Mouse (Mus musculus): ENCODE data around the gene Slc39a7. TPM values are rescaled to one million over a fixed set of nuclear protein-coding genes. Genes with fewer than 3 reads are reported as not detected.

The Slc39a7 gene
- polyA plus RNA-seq, 1 experiment from 2014 or later = 97.8 TPM

DNA sequence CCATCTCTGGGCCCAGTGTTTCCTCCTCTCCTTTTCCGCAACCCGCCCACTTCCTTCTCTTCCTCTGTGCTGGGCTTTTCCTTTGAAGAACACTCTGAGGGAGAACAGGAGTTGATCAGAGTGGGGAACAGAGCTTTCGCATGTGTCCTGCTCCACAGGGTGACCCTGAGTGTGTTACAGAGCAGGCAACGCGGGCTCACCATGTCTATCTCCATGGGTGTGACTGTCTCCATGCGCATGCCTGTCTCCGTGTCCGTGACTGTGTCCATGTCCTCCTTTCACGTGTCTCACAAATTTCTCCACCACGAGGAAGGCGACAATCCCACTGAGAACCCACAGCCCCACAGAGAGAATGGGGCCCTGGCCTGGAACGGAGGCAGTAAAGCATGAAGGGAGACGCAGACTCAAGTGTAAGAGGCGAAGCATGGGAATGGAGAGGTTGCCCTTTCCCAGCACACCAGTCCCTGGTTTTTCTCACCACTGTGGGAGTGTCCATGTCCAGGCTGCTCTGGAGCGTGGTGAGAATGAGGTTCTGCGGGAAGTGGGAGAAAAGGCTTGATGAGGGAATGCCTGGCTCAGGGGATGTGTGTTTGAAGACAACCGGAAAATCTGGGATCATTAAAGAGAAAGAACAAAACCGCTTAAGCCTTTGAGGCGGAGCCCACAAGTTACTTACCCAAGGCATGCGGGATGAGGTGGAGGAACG lies 1.4 kb downstream of the Slc39a7 start:
- H3K9me3 ChIP-seq (replicated peaks) = no peaks in the 10 kb centered on the region
- H3K4me2 ChIP-seq = peak overlapping the region; percentile 89
- H3K36me3 ChIP-seq = peaks cover 34% of the 10 kb centered on the region
- peak overlapping the region; percentile 96 for H3K9ac ChIP-seq
- 69% methylated on average over 21 of the region's 21 CpGs for WGBS
- peak overlapping the region; percentile 91 for H3K4me3 ChIP-seq
- H3K27ac ChIP-seq = peak overlapping the region; percentile 99; the same call in 1 of the 2 replicates
- H3K27me3 ChIP-seq = no peaks in the 10 kb centered on the region
- peaks cover 75% of the 10 kb centered on the region for H3K4me1 ChIP-seq (replicated peaks)
- ATAC-seq (replicated peaks; ENCODE audit: insufficient number of reproducible peaks, insufficient read depth, low FRiP score, low read depth) = no peak

DNA sequence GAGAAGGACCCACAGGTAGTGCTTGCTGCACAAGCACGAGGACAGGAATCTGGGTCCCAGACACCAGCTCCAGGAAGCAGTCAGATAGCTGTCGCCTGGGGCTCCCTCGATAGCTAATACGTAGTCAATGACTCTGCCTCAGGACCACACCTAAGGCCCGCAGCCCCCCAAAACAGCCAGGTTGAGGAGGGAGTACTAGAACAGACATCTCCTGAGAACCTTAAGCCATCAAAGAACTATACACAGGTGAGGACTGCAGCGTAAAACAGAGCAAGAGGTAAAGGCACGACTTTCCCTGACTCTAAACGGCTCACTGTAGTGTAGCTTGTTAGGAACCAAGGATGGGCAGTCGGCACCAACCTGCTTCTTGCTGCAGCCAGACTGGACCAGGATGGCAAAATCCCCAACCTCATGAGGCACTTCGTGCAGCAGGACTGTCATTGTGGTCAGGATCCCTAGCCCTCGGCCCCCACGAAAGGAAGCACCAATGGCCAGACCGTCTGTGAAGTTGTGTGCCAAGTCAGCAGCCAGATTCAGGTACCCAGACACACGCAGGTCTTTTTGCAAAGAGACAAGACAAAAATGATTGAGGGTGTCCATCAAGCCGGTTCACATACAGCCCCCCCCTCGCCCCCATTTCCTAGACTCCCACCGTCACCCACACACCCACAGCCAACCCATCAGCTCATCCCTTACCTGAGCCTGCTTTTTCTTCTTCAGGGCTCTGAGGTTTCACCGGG lies 2.2 kb downstream of the Slc39a7 start:
- Histone ChIP-seq H3K4me2 (peak overlapping the region; percentile 89), H3K27me3 (no peaks in the 10 kb centered on the region), H3K4me1 (replicated peaks) (peaks cover 75% of the 10 kb centered on the region), H3K9me3 (replicated peaks) (no peaks in the 10 kb centered on the region), H3K36me3 (peaks cover 29% of the 10 kb centered on the region), H3K9ac (peak overlapping the region; percentile 96; the same call in 1 of the 2 replicates), H3K27ac (no peak overlapping the region), H3K4me3 (peak overlapping the region; percentile 91)
- no peak for ATAC-seq (replicated peaks; ENCODE audit: insufficient number of reproducible peaks, insufficient read depth, low FRiP score, low read depth)
- 84% methylated on average over 18 of the region's 18 CpGs for WGBS

DNA sequence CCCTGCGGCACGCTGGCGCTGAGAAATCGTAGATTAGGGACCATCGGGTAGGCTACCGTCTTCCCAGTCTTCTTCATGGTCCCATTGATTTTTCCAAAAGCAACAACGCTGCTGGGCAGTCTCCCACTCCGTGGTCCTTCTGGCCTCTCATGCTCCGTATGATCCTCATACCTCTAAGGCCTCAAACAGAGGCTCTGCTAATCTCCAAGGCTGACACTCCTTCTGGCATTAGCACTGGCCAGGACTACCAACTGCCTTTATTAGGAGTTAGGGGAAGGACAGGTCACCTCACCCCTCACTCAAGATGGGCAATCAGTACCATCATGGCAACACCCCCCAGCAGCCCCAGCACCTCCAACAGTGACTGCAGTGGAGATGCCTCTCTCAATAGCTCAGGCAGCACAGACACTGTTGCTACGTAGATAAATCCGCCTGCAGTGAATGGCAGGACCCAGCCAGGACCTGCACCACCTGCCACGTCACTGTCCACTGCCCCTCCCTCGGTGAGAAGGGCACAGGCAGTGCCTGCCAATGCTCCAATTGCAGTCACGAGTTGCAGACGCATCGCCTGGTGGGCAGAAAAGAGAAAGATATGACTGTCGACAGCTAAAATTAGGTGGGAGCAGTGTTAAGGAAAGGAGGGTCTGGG lies 2.9 kb downstream of the Slc39a7 start:
- H3K9me3 ChIP-seq (replicated peaks) = no peaks in the 10 kb centered on the region
- peak overlapping the region; percentile 94; the same call in 1 of the 2 replicates for H3K4me2 ChIP-seq
- peaks cover 71% of the 10 kb centered on the region for H3K4me1 ChIP-seq (replicated peaks)
- H3K27ac ChIP-seq = peak overlapping the region; percentile 74
- H3K4me3 ChIP-seq = peak overlapping the region; percentile 59
- no peak for ATAC-seq (replicated peaks; ENCODE audit: insufficient number of reproducible peaks, insufficient read depth, low FRiP score, low read depth)
- H3K9ac ChIP-seq = no peak overlapping the region
- H3K36me3 ChIP-seq = peaks cover 22% of the 10 kb centered on the region
- no peaks in the 10 kb centered on the region for H3K27me3 ChIP-seq
- WGBS = 64% methylated on average over 17 of the region's 17 CpGs

DNA sequence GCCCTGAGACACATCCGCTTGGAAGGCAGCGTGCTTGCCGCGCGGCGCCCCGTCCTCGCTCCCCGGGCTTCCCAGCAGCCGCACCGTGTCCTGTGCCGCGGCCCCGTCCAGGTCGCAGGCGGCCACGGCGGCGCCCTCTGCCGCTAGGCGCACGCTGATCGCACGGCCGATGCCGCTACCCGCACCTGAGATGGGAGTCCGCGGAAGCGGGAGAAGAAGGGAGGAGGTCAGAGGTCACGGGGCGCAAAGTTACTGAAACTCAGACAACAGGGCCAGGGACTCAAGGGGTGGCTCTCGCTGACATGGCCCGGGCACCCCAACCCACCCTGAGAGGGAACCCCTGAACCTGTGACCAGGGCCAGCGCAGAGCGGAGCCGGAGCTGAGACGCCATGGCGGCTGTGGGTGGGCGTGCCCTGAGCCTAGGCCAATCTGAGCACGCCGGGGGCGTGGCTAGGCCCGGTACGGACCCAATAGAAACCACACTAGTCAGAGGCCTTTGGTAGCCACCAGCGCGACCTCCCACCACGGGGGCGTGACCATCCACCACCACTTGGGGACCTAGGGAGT lies 3.7 kb downstream of the Slc39a7 start, which contains the start of gene H2-Ke6:
TSS of gene H2-Ke6 (minus strand) at position 405 of the 568 bp plus-strand sequence.
- ATAC-seq (replicated peaks; ENCODE audit: insufficient number of reproducible peaks, insufficient read depth, low FRiP score, low read depth) = peak; percentile 72
- under 1% methylated on average over 49 of the region's 49 CpGs for WGBS
- peaks cover 22% of the 10 kb centered on the region for H3K36me3 ChIP-seq
- peak within 1 kb of the TSS; percentile 94 for H3K4me2 ChIP-seq
- peak within 1 kb of the TSS; percentile 66 for H3K9ac ChIP-seq
- no peaks in the 10 kb centered on the region for H3K27me3 ChIP-seq
- peak within 1 kb of the TSS; percentile 59 for H3K4me3 ChIP-seq
- H3K4me1 ChIP-seq (replicated peaks) = peaks cover 65% of the 10 kb centered on the region
- peak within 1 kb of the TSS; percentile 74 for H3K27ac ChIP-seq
- H3K9me3 ChIP-seq (replicated peaks) = no peaks in the 10 kb centered on the region

DNA sequence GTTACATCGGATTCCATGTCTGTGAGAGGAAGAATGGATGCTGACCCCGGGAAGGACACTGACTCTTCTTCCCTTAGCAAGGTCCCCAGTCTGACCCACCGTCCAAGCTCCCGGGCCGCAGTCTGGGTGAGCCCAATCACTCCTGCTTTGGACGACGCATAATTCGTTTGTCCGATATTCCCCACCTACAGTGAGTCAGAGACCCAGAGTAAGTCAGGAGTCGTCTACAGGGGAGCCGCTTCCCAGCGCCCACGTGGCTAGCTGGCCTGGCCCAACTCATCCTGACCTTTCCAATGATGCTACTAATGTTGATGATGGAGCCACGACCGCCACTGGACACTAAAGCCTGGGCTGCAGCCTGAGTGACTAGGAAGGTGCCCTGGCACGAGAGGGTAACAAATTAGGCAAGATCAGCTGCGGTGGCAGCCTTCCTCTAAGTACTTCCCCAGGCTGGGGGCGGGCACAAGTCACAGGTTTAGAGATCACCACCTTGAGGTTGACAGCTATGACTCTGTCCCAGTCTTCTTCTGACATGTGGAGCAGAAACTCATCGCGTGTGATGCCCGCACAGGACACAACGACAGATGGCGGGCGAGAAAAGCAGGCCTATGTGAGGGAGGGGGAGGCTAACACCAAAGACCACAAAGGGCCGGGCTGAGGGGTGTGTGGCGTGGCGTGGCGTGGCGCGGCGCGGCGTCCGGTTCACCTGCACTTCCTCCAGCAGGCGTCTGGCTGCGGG lies 4.4 kb downstream of the Slc39a7 start:
- H3K27me3 ChIP-seq = no peaks in the 10 kb centered on the region
- H3K4me1 ChIP-seq (replicated peaks) = peaks cover 61% of the 10 kb centered on the region
- WGBS = 10% methylated on average over 36 of the region's 36 CpGs
- peak overlapping the region; percentile 74 for H3K27ac ChIP-seq
- no peaks in the 10 kb centered on the region for H3K9me3 ChIP-seq (replicated peaks)
- peaks cover 28% of the 10 kb centered on the region for H3K36me3 ChIP-seq
- peak overlapping the region; percentile 66 for H3K9ac ChIP-seq
- H3K4me3 ChIP-seq = peak overlapping the region; percentile 59
- H3K4me2 ChIP-seq = peak overlapping the region; percentile 94
- no peak for ATAC-seq (replicated peaks; ENCODE audit: insufficient number of reproducible peaks, insufficient read depth, low FRiP score, low read depth)

DNA sequence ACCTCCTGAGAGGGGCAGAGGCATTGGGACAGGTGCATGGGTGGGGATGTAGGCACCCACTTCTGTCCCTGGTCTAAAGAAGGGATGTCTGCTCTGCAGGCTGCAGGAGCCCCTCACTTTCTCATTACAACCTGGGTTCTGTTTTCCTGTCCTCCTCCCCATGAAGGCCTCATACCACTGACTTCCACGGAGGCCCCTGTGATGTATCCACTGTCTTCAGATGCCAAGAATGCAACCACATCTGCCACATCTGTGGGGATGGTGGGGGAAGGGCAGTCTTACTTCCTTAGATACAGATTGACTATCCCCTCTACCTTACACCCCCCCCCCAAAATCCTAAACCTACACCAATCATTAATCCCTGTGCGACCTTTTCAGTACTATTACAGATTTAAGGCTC lies 5.3 kb downstream of the Slc39a7 start:
- no peak for ATAC-seq (replicated peaks; ENCODE audit: insufficient number of reproducible peaks, insufficient read depth, low FRiP score, low read depth)

DNA sequence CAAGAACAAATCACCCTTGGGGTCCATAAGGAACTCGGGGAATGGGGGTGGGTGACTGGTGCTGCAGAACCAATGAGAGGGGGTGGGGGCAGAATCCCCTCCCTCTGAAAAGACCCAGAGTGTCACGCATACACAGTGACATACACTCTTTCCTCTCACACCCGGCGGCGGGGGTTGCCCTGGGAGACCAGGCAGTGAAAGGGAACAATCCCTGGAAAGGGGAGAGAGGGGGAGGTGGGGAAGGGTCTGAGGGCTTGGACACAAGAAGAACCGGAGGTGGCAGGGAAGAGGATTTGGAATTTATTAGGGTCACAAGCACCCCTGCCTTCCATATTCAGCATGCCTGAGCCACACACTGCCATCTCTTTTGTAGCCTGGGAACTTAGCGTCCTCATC lies 5.7 kb downstream of the Slc39a7 start:
- Histone ChIP-seq H3K27ac (no peak overlapping the region), H3K4me2 (peak overlapping the region; percentile 92), H3K9me3 (replicated peaks) (no peaks in the 10 kb centered on the region), H3K4me3 (peak overlapping the region; percentile 73; the same call in 1 of the 2 replicates), H3K27me3 (no peaks in the 10 kb centered on the region), H3K4me1 (replicated peaks) (peaks cover 59% of the 10 kb centered on the region), H3K36me3 (peaks cover 38% of the 10 kb centered on the region), H3K9ac (0 out of 2 replicates have a peak overlapping the region, but pooled peaks have one; percentile 95)
- no peak for ATAC-seq (replicated peaks; ENCODE audit: insufficient number of reproducible peaks, insufficient read depth, low FRiP score, low read depth)
- WGBS = 26% methylated on average over 7 of the region's 7 CpGs

More for the DNA sequence above, 5.3 kb downstream of the Slc39a7 start:
- H3K27ac ChIP-seq = no peak overlapping the region
- H3K4me3 ChIP-seq = no peak overlapping the region; the same call in 1 of the 2 replicates
- H3K4me1 ChIP-seq (replicated peaks) = peaks cover 61% of the 10 kb centered on the region
- H3K9ac ChIP-seq = 0 out of 2 replicates have a peak overlapping the region, but pooled peaks have one; percentile 6
- no peaks in the 10 kb centered on the region for H3K9me3 ChIP-seq (replicated peaks)
- H3K36me3 ChIP-seq = peaks cover 34% of the 10 kb centered on the region
- WGBS = 39% methylated on average over 2 of the region's 2 CpGs
- H3K27me3 ChIP-seq = no peaks in the 10 kb centered on the region
- H3K4me2 ChIP-seq = peak overlapping the region; percentile 92; the same call in 1 of the 2 replicates

DNA sequence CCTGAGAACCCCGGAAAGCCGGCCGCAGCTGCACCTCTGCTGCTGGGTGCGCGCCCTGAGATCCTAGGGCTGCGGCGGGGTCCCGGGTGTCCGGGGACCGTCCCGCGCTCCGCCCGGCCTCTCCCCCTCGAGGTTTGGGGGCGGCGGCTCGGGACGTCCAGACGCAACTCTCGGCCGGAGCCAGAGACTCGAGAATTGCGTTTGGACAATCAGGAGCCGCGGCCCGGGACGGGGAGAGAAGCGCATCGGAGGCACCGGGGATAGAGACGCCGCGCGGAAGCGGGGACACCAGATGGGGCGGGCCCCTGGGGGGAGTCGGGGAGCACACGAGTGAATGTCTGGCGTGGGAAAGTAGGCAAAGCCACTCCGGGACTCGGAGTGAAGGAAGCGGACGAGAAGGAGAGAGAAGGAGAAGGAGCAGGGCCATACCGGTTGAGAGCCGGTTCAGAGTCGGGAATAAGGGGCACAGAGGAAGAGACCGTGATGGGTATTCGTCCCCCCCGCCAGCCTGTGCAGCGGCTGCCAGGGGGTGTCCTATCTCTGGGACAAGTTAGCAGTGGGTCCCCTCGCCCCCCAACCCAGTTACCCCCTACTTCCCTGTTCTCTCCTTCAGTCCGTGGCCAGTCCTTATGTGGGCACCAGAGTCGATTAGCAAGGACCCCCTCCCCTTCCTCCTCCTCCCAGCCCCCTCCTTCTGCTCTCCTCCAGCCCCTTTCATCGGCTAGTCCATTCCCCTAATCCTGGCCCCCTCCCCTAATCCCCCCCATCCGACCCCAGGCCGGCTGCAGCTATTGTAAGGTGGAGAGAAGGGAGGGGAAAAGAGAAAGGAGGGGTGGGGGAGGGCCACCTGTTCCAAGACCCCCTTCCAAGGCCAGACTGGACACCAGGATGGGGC lies 6.4 kb downstream of the Slc39a7 start:
- WGBS = under 1% methylated on average over 57 of the region's 57 CpGs
- H3K27ac ChIP-seq = peak overlapping the region; percentile 94
- peaks cover 38% of the 10 kb centered on the region for H3K36me3 ChIP-seq
- no peaks in the 10 kb centered on the region for H3K9me3 ChIP-seq (replicated peaks)
- H3K4me2 ChIP-seq = peak overlapping the region; percentile 92
- peak; percentile 7 for ATAC-seq (replicated peaks; ENCODE audit: insufficient number of reproducible peaks, insufficient read depth, low FRiP score, low read depth)
- H3K9ac ChIP-seq = peak overlapping the region; percentile 95
- peaks cover 53% of the 10 kb centered on the region for H3K4me1 ChIP-seq (replicated peaks)
- peak overlapping the region; percentile 73 for H3K4me3 ChIP-seq
- no peaks in the 10 kb centered on the region for H3K27me3 ChIP-seq

DNA sequence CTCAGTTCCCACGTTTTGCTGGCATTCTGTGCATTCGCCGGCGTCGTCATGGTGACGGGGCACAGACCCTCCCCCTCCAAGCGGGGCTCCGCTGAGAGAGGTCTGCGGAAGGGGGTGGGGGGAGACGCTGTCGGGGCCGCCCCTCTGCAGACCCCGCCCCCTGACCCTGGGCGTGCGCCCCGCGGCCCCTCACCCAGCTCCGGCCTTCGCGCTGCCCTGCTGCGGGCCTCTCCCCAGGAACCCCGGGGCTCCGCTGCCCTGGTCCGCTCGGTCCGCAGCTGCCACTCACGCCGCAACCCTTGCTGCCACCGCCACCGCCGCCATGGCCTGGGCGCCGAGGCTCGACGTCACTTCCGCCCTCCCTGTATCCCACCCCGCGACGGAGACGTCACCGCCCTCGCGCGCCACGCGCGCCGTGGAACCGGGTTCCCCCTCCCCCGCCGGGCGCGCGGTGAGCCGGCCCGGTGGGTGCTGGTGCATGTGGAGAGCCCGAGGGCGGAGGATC lies 7.1 kb downstream of the Slc39a7 start, which contains the start of gene Ring1:
TSS of gene Ring1 (minus strand) at position 364 of the 505 bp plus-strand sequence.
- Histone ChIP-seq H3K4me1 (replicated peaks) (peaks cover 46% of the 10 kb centered on the region), H3K9me3 (replicated peaks) (no peaks in the 10 kb centered on the region), H3K27ac (peak within 1 kb of the TSS; percentile 94), H3K36me3 (peaks cover 30% of the 10 kb centered on the region), H3K4me3 (peak within 1 kb of the TSS; percentile 73), H3K9ac (peak within 1 kb of the TSS; percentile 95), H3K4me2 (peak within 1 kb of the TSS; percentile 92), H3K27me3 (no peaks in the 10 kb centered on the region)
- ATAC-seq (replicated peaks; ENCODE audit: insufficient number of reproducible peaks, insufficient read depth, low FRiP score, low read depth) = peak; percentile 64
- WGBS = under 1% methylated on average over 53 of the region's 58 CpGs
